33 mouse cellular contexts compared by ENCODE assay signal in genomic region chr6:134988377-134988776, GRCm38 (mm10). TPM values are rescaled to one million over a fixed set of nuclear protein-coding genes. Genes with fewer than 3 reads are reported as not detected.
"Had no signal": no experiment of that assay in that cellular context is flagged by ENCODE, and none has a peak within 500 bp of the region (broad histone marks: within the 10 kb centered on the region; RNA-seq: fewer than 3 reads in every experiment).

No protein-coding gene starts in this region.

- ATAC-seq: liver, embryonic 12.5 days; liver, postnatal 0 days; lung, postnatal 0 days; midbrain, embryonic 13.5 days; midbrain, embryonic 15.5 days; midbrain, embryonic 16.5 days had no signal

- H3K4me3 ChIP-seq: limb, embryonic 10.5 days; limb, embryonic 12.5 days; limb, embryonic 13.5 days; limb, embryonic 15.5 days; liver, embryonic 12.5 days; liver, embryonic 13.5 days; liver, embryonic 15.5 days; lung, embryonic 15.5 days; megakaryocyte, embryonic 14.5 days; midbrain, embryonic 10.5 days; midbrain, embryonic 12.5 days; midbrain, embryonic 13.5 days; midbrain, embryonic 15.5 days; myocyte; neural tube, embryonic 12.5 days had no signal

- DNase-seq: left cerebral cortex, postnatal 4 days; liver; liver, embryonic 13.5 days; liver, postnatal 0 days; lung, adult 18-20 months; lung, adult 2 months; lung, embryonic 14.5 days; lung, postnatal 10 days; lung, postnatal 14 days; lung, postnatal 36 days; lung, postnatal 4 days; midbrain, embryonic 14.5 days had no signal

- H3K9ac ChIP-seq: limb, embryonic 12.5 days; limb, embryonic 13.5 days; limb, embryonic 15.5 days; liver, embryonic 12.5 days; liver, embryonic 13.5 days; liver, embryonic 14.5 days; liver, embryonic 15.5 days; liver, postnatal 0 days; lung, embryonic 14.5 days; lung, embryonic 15.5 days; midbrain, embryonic 12.5 days; midbrain, embryonic 13.5 days; midbrain, embryonic 15.5 days; neural tube, embryonic 12.5 days had no signal

- H3K4me2 ChIP-seq: limb, embryonic 12.5 days; limb, embryonic 13.5 days; limb, embryonic 15.5 days; liver, embryonic 11.5 days; liver, embryonic 12.5 days; liver, embryonic 13.5 days; liver, embryonic 15.5 days; lung, embryonic 14.5 days; lung, embryonic 15.5 days; midbrain, embryonic 11.5 days; midbrain, embryonic 12.5 days; midbrain, embryonic 13.5 days; midbrain, embryonic 15.5 days; neural tube, embryonic 12.5 days had no signal

- H3K27me3 ChIP-seq: limb, embryonic 13.5 days; limb, embryonic 15.5 days; liver, embryonic 12.5 days; liver, embryonic 13.5 days; lung, embryonic 15.5 days; megakaryocyte, embryonic 14.5 days; midbrain, embryonic 13.5 days; midbrain, embryonic 15.5 days; neural tube, embryonic 12.5 days had no signal

- H3K36me3 ChIP-seq: limb, embryonic 10.5 days; limb, embryonic 12.5 days; limb, embryonic 13.5 days; limb, embryonic 15.5 days; liver, embryonic 12.5 days; liver, embryonic 13.5 days; liver, embryonic 15.5 days; lung, embryonic 15.5 days; midbrain, embryonic 10.5 days; midbrain, embryonic 12.5 days; midbrain, embryonic 13.5 days; midbrain, embryonic 15.5 days; neural tube, embryonic 12.5 days had no signal

- H3K9me3 ChIP-seq: limb, embryonic 10.5 days; limb, embryonic 12.5 days; limb, embryonic 13.5 days; limb, embryonic 15.5 days; liver, embryonic 12.5 days; liver, embryonic 13.5 days; liver, embryonic 15.5 days; lung, embryonic 15.5 days; megakaryocyte, embryonic 14.5 days; midbrain, embryonic 10.5 days; midbrain, embryonic 12.5 days; midbrain, embryonic 13.5 days; midbrain, embryonic 15.5 days; neural tube, embryonic 12.5 days had no signal

- H3K27ac ChIP-seq: limb, embryonic 10.5 days; limb, embryonic 12.5 days; limb, embryonic 13.5 days; limb, embryonic 15.5 days; liver, embryonic 12.5 days; liver, embryonic 13.5 days; liver, embryonic 14.5 days; liver, embryonic 15.5 days; lung, embryonic 15.5 days; macrophage; midbrain, embryonic 10.5 days; midbrain, embryonic 12.5 days; midbrain, embryonic 13.5 days; midbrain, embryonic 15.5 days; neural tube, embryonic 12.5 days had no signal

RNA-seq across cellular contexts. Expression of gene Apold1, which starts 6.9 kb away (rescaled TPM):
- total RNA-seq: megakaryocyte progenitor cell, adult 5-6 weeks had no signal
